Mouse (Mus musculus): Measurements from ENCODE around the gene Tep1. TPM values are rescaled to one million over a fixed set of nuclear protein-coding genes. Genes with fewer than 3 reads are reported as not detected.
"Not testable (repeated sequence)": the region's sequence is repeated elsewhere in the genome, so short reads cannot be mapped to it uniquely, and the experiment has no call there.

Gene Tep1
- polyA plus RNA-seq, 1 experiment from 2014 or later = 10.4 TPM

- Histone ChIP-seq H3K4me1 (replicated peaks) (no peaks in the 10 kb centered on the region), H3K27me3 (replicated peaks) (no peaks in the 10 kb centered on the region), H3K4me2 (replicated peaks) (no peak overlapping the region), H3K9ac (no peak overlapping the region), H3K36me3 (peaks cover 17% of the 10 kb centered on the region; the same call in 1 of the 2 replicates), H3K4me3 (replicated peaks) (no peak overlapping the region), H3K9me3 (no peaks in the 10 kb centered on the region), H3K27ac (no peak overlapping the region)
- ATAC-seq = no peak
- WGBS = 84% methylated on average over 10 of the region's 10 CpGs
Measured at GRCm38 (mm10) chr14:50862641-50863040, 7.7 kb downstream of the Tep1 start.

- H3K27ac ChIP-seq = no peak overlapping the region
- 76% methylated on average over 5 of the region's 5 CpGs for WGBS
- ATAC-seq = peak; percentile 73; the same call in 1 of the 2 replicates
Measured at GRCm38 (mm10) chr14:50855788-50856187, 14.6 kb downstream of the Tep1 start.

GRCm38 (mm10) chr14:50837236-50837635, 33.1 kb downstream of the Tep1 start:
- no peaks in the 10 kb centered on the region for H3K27me3 ChIP-seq (replicated peaks)
- no peak overlapping the region for H3K4me2 ChIP-seq (replicated peaks)
- 66% methylated on average over 6 of the region's 6 CpGs for WGBS
- no peaks in the 10 kb centered on the region for H3K36me3 ChIP-seq
- no peak overlapping the region for H3K4me3 ChIP-seq (replicated peaks)
- H3K9ac ChIP-seq = no peak overlapping the region
- H3K4me1 ChIP-seq (replicated peaks) = no peaks in the 10 kb centered on the region
- no peak overlapping the region for H3K27ac ChIP-seq
- no peaks in the 10 kb centered on the region for H3K9me3 ChIP-seq
- ATAC-seq = no peak

More at GRCm38 (mm10) chr14:50855788-50856187, 14.6 kb downstream of the Tep1 start:
- Histone ChIP-seq H3K4me2 (replicated peaks) (no peak overlapping the region), H3K4me3 (replicated peaks) (no peak overlapping the region), H3K27me3 (replicated peaks) (no peaks in the 10 kb centered on the region), H3K4me1 (replicated peaks) (no peaks in the 10 kb centered on the region), H3K9me3 (no peaks in the 10 kb centered on the region), H3K36me3 (peaks cover 12% of the 10 kb centered on the region; the same call in 1 of the 2 replicates), H3K9ac (no peak overlapping the region)

- no peak overlapping the region for H3K4me3 ChIP-seq (replicated peaks)
- H3K4me1 ChIP-seq (replicated peaks) = no peaks in the 10 kb centered on the region
- H3K27ac ChIP-seq = 0 out of 2 replicates have a peak overlapping the region, but pooled peaks have one; percentile 4
- WGBS = 43% methylated on average over 2 of the region's 2 CpGs
- no peaks in the 10 kb centered on the region for H3K9me3 ChIP-seq
- 0 out of 2 replicates have a peak, but pooled peaks have one; percentile 44 for ATAC-seq
- no peaks in the 10 kb centered on the region for H3K36me3 ChIP-seq
- H3K4me2 ChIP-seq (replicated peaks) = 0 out of 2 replicates have a peak overlapping the region, but pooled peaks have one; percentile 22
- no peak overlapping the region for H3K9ac ChIP-seq
- no peaks in the 10 kb centered on the region for H3K27me3 ChIP-seq (replicated peaks)
Measured at GRCm38 (mm10) chr14:50834435-50834834, 35.9 kb downstream of the Tep1 start.

GRCm38 (mm10) chr14:50833964-50834363, 36.4 kb downstream of the Tep1 start:
- Histone ChIP-seq H3K9ac (no peak overlapping the region), H3K27ac (0 out of 2 replicates have a peak overlapping the region, but pooled peaks have one; percentile 4), H3K4me2 (replicated peaks) (no peak overlapping the region), H3K36me3 (no peaks in the 10 kb centered on the region), H3K4me3 (replicated peaks) (no peak overlapping the region), H3K27me3 (replicated peaks) (no peaks in the 10 kb centered on the region), H3K4me1 (replicated peaks) (no peaks in the 10 kb centered on the region), H3K9me3 (no peaks in the 10 kb centered on the region)
- WGBS = 82% methylated on average over 10 of the region's 10 CpGs
- 0 out of 2 replicates have a peak, but pooled peaks have one; percentile 57 for ATAC-seq

- WGBS = 71% methylated on average over 3 of the region's 3 CpGs
- no peaks in the 10 kb centered on the region for H3K36me3 ChIP-seq
- no peak for ATAC-seq
Measured at GRCm38 (mm10) chr14:50829878-50830277, 40.5 kb downstream of the Tep1 start.

GRCm38 (mm10) chr14:50826579-50826978, 43.8 kb downstream of the Tep1 start:
- no peak overlapping the region for H3K4me2 ChIP-seq (replicated peaks)
- no peak overlapping the region for H3K9ac ChIP-seq
- no peak overlapping the region for H3K27ac ChIP-seq
- H3K36me3 ChIP-seq = peaks cover 16% of the 10 kb centered on the region
- H3K9me3 ChIP-seq = no peaks in the 10 kb centered on the region
- H3K27me3 ChIP-seq (replicated peaks) = no peaks in the 10 kb centered on the region
- H3K4me1 ChIP-seq (replicated peaks) = no peaks in the 10 kb centered on the region
- H3K4me3 ChIP-seq (replicated peaks) = no peak overlapping the region
- no peak for ATAC-seq
- 87% methylated on average over 4 of the region's 4 CpGs for WGBS

More at GRCm38 (mm10) chr14:50829878-50830277, 40.5 kb downstream of the Tep1 start:
- H3K4me1 ChIP-seq (replicated peaks) = no peaks in the 10 kb centered on the region
- no peak overlapping the region for H3K4me3 ChIP-seq (replicated peaks)
- H3K9ac ChIP-seq = no peak overlapping the region
- no peaks in the 10 kb centered on the region for H3K9me3 ChIP-seq
- H3K27ac ChIP-seq = no peak overlapping the region
- H3K4me2 ChIP-seq (replicated peaks) = no peak overlapping the region
- H3K27me3 ChIP-seq (replicated peaks) = no peaks in the 10 kb centered on the region

GRCm38 (mm10) chr14:50824219-50824618, 46.1 kb downstream of the Tep1 start:
- peaks cover 30% of the 10 kb centered on the region for H3K36me3 ChIP-seq
- 87% methylated on average over 9 of the region's 9 CpGs for WGBS
- H3K9me3 ChIP-seq = no peaks in the 10 kb centered on the region
- H3K4me3 ChIP-seq (replicated peaks) = no peak overlapping the region
- H3K4me1 ChIP-seq (replicated peaks) = no peaks in the 10 kb centered on the region
- ATAC-seq = no peak
- H3K4me2 ChIP-seq (replicated peaks) = no peak overlapping the region
- no peak overlapping the region for H3K27ac ChIP-seq
- H3K9ac ChIP-seq = no peak overlapping the region
- no peaks in the 10 kb centered on the region for H3K27me3 ChIP-seq (replicated peaks)

GRCm38 (mm10) chr14:50823240-50823639, 47.1 kb downstream of the Tep1 start:
- H3K9me3 ChIP-seq = no peaks in the 10 kb centered on the region

GRCm38 (mm10) chr14:50813060-50813459, 57.3 kb downstream of the Tep1 start:
- WGBS = 78% methylated on average over 2 of the region's 2 CpGs
- Histone ChIP-seq H3K9me3 (no peaks in the 10 kb centered on the region), H3K27me3 (replicated peaks) (no peaks in the 10 kb centered on the region), H3K4me2 (replicated peaks) (no peak overlapping the region), H3K9ac (no peak overlapping the region), H3K4me3 (replicated peaks) (no peak overlapping the region), H3K36me3 (peaks cover 29% of the 10 kb centered on the region), H3K4me1 (replicated peaks) (peaks cover 3% of the 10 kb centered on the region; the same call in 1 of the 2 replicates), H3K27ac (no peak overlapping the region)
- peak; percentile 41 for ATAC-seq

More at GRCm38 (mm10) chr14:50823240-50823639, 47.1 kb downstream of the Tep1 start:
- Histone ChIP-seq H3K9ac (no peak overlapping the region), H3K36me3 (peaks cover 35% of the 10 kb centered on the region), H3K4me1 (replicated peaks) (no peaks in the 10 kb centered on the region), H3K4me3 (replicated peaks) (no peak overlapping the region), H3K4me2 (replicated peaks) (no peak overlapping the region), H3K27me3 (replicated peaks) (no peaks in the 10 kb centered on the region), H3K27ac (no peak overlapping the region)
- no peak for ATAC-seq
- 81% methylated on average over 2 of the region's 2 CpGs for WGBS

- H3K27ac ChIP-seq = peak within 1 kb of the TSS; percentile 92
- WGBS = 0% methylated on average over 42 of the region's 42 CpGs
- H3K9me3 ChIP-seq = no peaks in the 10 kb centered on the region
- H3K27me3 ChIP-seq (replicated peaks) = no peaks in the 10 kb centered on the region
- H3K4me3 ChIP-seq (replicated peaks) = peak within 1 kb of the TSS; percentile 51
- H3K36me3 ChIP-seq = peaks cover 6% of the 10 kb centered on the region
- peaks cover 5% of the 10 kb centered on the region; the same call in 1 of the 2 replicates for H3K4me1 ChIP-seq (replicated peaks)
- peak; percentile 100 for ATAC-seq
- peak within 1 kb of the TSS; percentile 63 for H3K4me2 ChIP-seq (replicated peaks)
- peak within 1 kb of the TSS; percentile 66 for H3K9ac ChIP-seq
Measured at GRCm38 (mm10) chr14:50807487-50808072, 62.8 kb downstream of the Tep1 start, which contains the start of the genes Ccnb1ip1 and Parp2. Gene Ccnb1ip1, minus strand, starts transcription at chr14:50807732. Gene Parp2, plus strand, starts transcription at chr14:50807841.

- H3K4me2 ChIP-seq (replicated peaks) = peak overlapping the region; percentile 38
- H3K9ac ChIP-seq; H3K9me3 ChIP-seq; H3K27ac ChIP-seq; H3K4me1 ChIP-seq (replicated peaks); ATAC-seq; H3K27me3 ChIP-seq (replicated peaks); H3K4me3 ChIP-seq (replicated peaks); H3K36me3 ChIP-seq: not testable (repeated sequence)
- WGBS = 86% methylated on average over 5 of the region's 5 CpGs
Measured at GRCm38 (mm10) chr14:50806469-50806868, 63.9 kb downstream of the Tep1 start.

GRCm38 (mm10) chr14:50804683-50805082, 65.7 kb downstream of the Tep1 start:
- ATAC-seq = no peak
- Histone ChIP-seq H3K36me3 (no peaks in the 10 kb centered on the region), H3K9ac (no peak overlapping the region), H3K4me3 (replicated peaks) (no peak overlapping the region), H3K27ac (no peak overlapping the region), H3K27me3 (replicated peaks) (no peaks in the 10 kb centered on the region), H3K9me3 (no peaks in the 10 kb centered on the region), H3K4me2 (replicated peaks) (no peak overlapping the region), H3K4me1 (replicated peaks) (peaks cover 5% of the 10 kb centered on the region; the same call in 1 of the 2 replicates)
- WGBS = 58% methylated on average over 13 of the region's 13 CpGs

Data from intestine, embryonic 15.5 days (tissue).